Mouse (Mus musculus) small intestine, adult 2 months (tissue): Measurements from ENCODE around the gene Zbtb21.

ENCODE experiments used
- CTCF ChIP-seq: fragments of 200-500 bp; IDR thresholded peaks from 2 replicates; pipeline ENCODE4 v1.5.1; 2012; ENCODE audit warnings: low read depth, mild to moderate bottlenecking, control low read depth, inconsistent platforms, low read length, moderate library complexity, mixed read lengths; ENCODE audit not compliant: insufficient replicate concordance, insufficient read length; ENCODE audit errors: extremely low read depth
- POLR2A ChIP-seq: fragments of 200-500 bp; IDR thresholded peaks from 2 replicates; pipeline ENCODE4 v1.6.1; 2012; ENCODE audit warnings: low read depth, mild to moderate bottlenecking, control low read depth, inconsistent platforms, low read length, moderate library complexity

DNA sequence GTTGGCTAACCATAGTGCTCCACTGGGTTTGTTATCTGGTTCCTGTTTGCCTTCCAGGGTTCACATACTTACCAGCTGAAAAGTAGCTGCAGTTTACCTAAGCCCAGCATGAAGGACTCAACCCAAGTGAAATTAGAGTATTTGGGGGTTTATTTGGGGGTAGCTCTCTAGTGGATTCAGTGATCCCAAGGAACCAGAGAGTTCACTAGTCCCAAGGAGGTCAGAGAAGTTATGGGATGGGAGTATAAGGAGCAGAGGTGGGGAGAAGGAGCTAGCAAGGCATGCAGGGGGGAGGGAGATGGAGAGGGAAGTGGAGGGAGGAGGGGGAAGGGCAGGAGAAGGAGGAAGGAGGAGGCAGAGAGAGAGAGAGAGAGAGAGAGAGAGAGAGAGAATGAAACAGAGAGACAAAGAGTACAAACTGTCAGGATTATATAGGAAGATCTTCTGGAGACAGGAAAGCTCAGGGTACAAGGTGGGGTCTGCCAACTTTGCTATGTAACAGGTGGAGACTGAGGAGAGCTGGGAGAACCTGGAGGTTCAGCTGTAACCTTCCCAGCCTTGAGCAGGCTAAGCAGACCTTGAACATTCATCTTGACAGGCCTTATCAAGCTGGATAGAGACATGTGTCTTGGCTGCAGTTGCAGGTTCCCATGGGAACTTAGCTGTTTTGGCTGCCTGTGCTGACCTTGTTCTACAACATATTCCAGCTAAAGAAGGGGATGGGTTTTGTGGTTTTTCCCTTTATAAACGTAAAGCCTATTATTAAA, 33.6 kb upstream of the Zbtb21 start:
- TF ChIP-seq CTCF (no peak), POLR2A (no peak)
